Mouse (Mus musculus) left cerebral cortex, postnatal 25 days (tissue): ENCODE results near the gene Hist1h3b. TPM values are rescaled to one million over a fixed set of nuclear protein-coding genes. Genes with fewer than 3 reads are reported as not detected.
A peak's percentile ranks its signal among the peaks of the same experiment; 100 is the strongest.
"Not testable (repeated sequence)": the region's sequence is repeated elsewhere in the genome, so short reads cannot be mapped to it uniquely, and the experiment has no call there.

Experiments
- DNase-seq, 2 experiments: peaks; one replicate each; pipeline ENCODE4 v3.0.0; 2022; ENCODE audit warnings: low spot score in 2 of 2, mixed read lengths in 1 of 2
- intact Hi-C: fragments of 180-260 bp; cut with DNase I; formaldehyde crosslinking; loops from one replicate; pipeline ENCODE4 v1.15.1; 2025
- total RNA-seq, 2 experiments: library from RNA; stranded (reverse); gene quantifications; 2 replicates each; pipeline ENCODE4 v1.2.3; 2021

Gene Hist1h3b
- total RNA-seq, 2 experiments from 2014 or later = 9.3 to 14.5 TPM

GRCm38 (mm10) chr13:23737091-23737490 lies 15.0 kb upstream of the Hist1h3b start:
- intact Hi-C loops = loop anchor here (5.0 kb wide), 1 partner anchor 205 kb away; the partner anchor contains the start of genes Hist1h2af and Hist1h4h

GRCm38 (mm10) chr13:23738041-23738440 lies 14.0 kb upstream of the Hist1h3b start:
- DNase-seq = no peak
- intact Hi-C loops = loop anchor here (1.0 to 5.0 kb wide), 3 partner anchors 40 to 206 kb away; partner anchors contain the start of genes Hist1h2af, Hist1h4c and Hist1h4h

More at GRCm38 (mm10) chr13:23737091-23737490, 15.0 kb upstream of the Hist1h3b start:
- DNase-seq = no peak

GRCm38 (mm10) chr13:23738677-23739068 lies 13.4 kb upstream of the Hist1h3b start, which contains the start of gene Hist1h1c:
Hist1h1c (plus strand) TSS chr13:23738808.
- intact Hi-C loops = loop anchor here (1.0 to 5.0 kb wide), 3 partner anchors 40 to 206 kb away; partner anchors contain the start of genes Hist1h2af, Hist1h4c and Hist1h4h
- DNase-seq = peak; percentile 92 to 94

- intact Hi-C loops = loop anchor here (2.0 to 5.0 kb wide), 2 partner anchors 114 to 207 kb away; partner anchors contain the start of genes Hist1h2af and Hist1h4h
- DNase-seq = peak; percentile 94 to 99
Measured at GRCm38 (mm10) chr13:23739069-23739921, 12.8 kb upstream of the Hist1h3b start.

- DNase-seq = no peak
- intact Hi-C loops = loop anchor here (2.0 to 5.0 kb wide), 3 partner anchors 115 to 208 kb away; partner anchors contain the start of genes Hist1h2af, Hist1h4d and Hist1h4h
Measured at GRCm38 (mm10) chr13:23739922-23740252, 12.2 kb upstream of the Hist1h3b start.

GRCm38 (mm10) chr13:23740256-23740840 lies 11.7 kb upstream of the Hist1h3b start:
- intact Hi-C loops = loop anchor here (5.0 kb wide), 1 partner anchor 158 kb away; the partner anchor contains the start of gene Hist1h4d
- no peak for DNase-seq

GRCm38 (mm10) chr13:23740910-23741309 lies 11.2 kb upstream of the Hist1h3b start:
- intact Hi-C loops = loop anchor here (5.0 kb wide), 1 partner anchor 159 kb away; the partner anchor contains the start of gene Hist1h4d
- DNase-seq = no peak

- no peak for DNase-seq
- intact Hi-C loops = loop anchor here (5.0 kb wide), 1 partner anchor 160 kb away; the partner anchor contains the start of gene Hist1h4d
Measured at GRCm38 (mm10) chr13:23742007-23742406, 10.1 kb upstream of the Hist1h3b start.

- DNase-seq = no peak
- intact Hi-C loops = loop anchor here (5.0 kb wide), 1 partner anchor 161 kb away; the partner anchor contains the start of gene Hist1h4d
Measured at GRCm38 (mm10) chr13:23743215-23743614, 8.9 kb upstream of the Hist1h3b start.

- intact Hi-C loops = loop anchor here (5.0 kb wide), 1 partner anchor 162 kb away; the partner anchor contains the start of gene Hist1h4d
- DNase-seq = no peak
Measured at GRCm38 (mm10) chr13:23743963-23744362, 8.1 kb upstream of the Hist1h3b start.

GRCm38 (mm10) chr13:23744421-23745380 lies 7.4 kb upstream of the Hist1h3b start:
- intact Hi-C loops = loop anchor here (5.0 kb wide), 1 partner anchor 162 kb away; the partner anchor contains the start of gene Hist1h4d

GRCm38 (mm10) chr13:23745381-23746161 lies 6.5 kb upstream of the Hist1h3b start, which contains the start of gene Hist1h3c:
Hist1h3c (minus strand) TSS chr13:23745602.
- intact Hi-C loops = no loop called here
- DNase-seq = peak; percentile 86 to 90

More at GRCm38 (mm10) chr13:23744421-23745380, 7.4 kb upstream of the Hist1h3b start:
- DNase-seq = no peak

GRCm38 (mm10) chr13:23746201-23747080 lies 5.6 kb upstream of the Hist1h3b start, which contains the start of gene Hist1h2bb:
Hist1h2bb (plus strand) TSS chr13:23746734.
- peak; percentile 85 to 96 for DNase-seq
- intact Hi-C loops = not testable (repeated sequence)

- intact Hi-C loops = no loop called here
- no peak for DNase-seq
Measured at GRCm38 (mm10) chr13:23747081-23747891, 4.8 kb upstream of the Hist1h3b start.

GRCm38 (mm10) chr13:23747892-23748288 lies 4.2 kb upstream of the Hist1h3b start:
- intact Hi-C loops = no loop called here
- DNase-seq = no peak

- intact Hi-C loops = loop anchor here (10.0 kb wide), 1 partner anchor 1965 kb away; the partner anchor contains the start of genes Hist1h1b, Hist1h2an, Hist1h2bp and Hist1h3i
- DNase-seq = no peak
Measured at GRCm38 (mm10) chr13:23749563-23750121, 2.4 kb upstream of the Hist1h3b start.
